Mouse (Mus musculus) kidney, postnatal 0 days (tissue): ENCODE results near the gene Kcng3. TPM values are rescaled to one million over a fixed set of nuclear protein-coding genes. Genes with fewer than 3 reads are reported as not detected.
A peak's percentile ranks its signal among the peaks of the same experiment; 100 is the strongest.

Experiments
- ATAC-seq: fragments of 200-750 bp; cut with Nextera tagmentation; replicated peaks from 2 replicates; pipeline ENCODE4 v1.8.0; 2017; ENCODE audit warnings: low read depth, moderate number of reproducible peaks, moderate TSS enrichment, moderate library complexity; ENCODE audit not compliant: low FRiP score
- DNase-seq: peaks from one replicate; pipeline ENCODE4 v3.0.0-alpha.2; 2016; ENCODE audit warnings: low spot score
- H3K27ac ChIP-seq: fragments of 300-500 bp; sonication (generic); 2 replicates; pipeline ENCODE4 v1.5.1; 2014; ENCODE audit warnings: mild to moderate bottlenecking
- H3K27me3 ChIP-seq: fragments of 300-500 bp; sonication (generic); 2 replicates; pipeline ENCODE4 v1.6.1; 2014; ENCODE audit warnings: low read length, mixed read lengths; ENCODE audit not compliant: insufficient read depth
- H3K36me3 ChIP-seq: fragments of 300-500 bp; sonication (generic); 2 replicates; pipeline ENCODE4 v1.6.1; 2014; ENCODE audit warnings: low read length, mixed read lengths; ENCODE audit not compliant: insufficient read depth
- H3K4me1 ChIP-seq: fragments of 300-500 bp; sonication (generic); replicated peaks from 2 replicates; pipeline ENCODE4 v1.6.1; 2014; ENCODE audit warnings: antibody characterized with exemption, low read length, mixed read lengths; ENCODE audit not compliant: insufficient read depth
- H3K4me2 ChIP-seq: fragments of 300-500 bp; sonication (generic); 2 replicates; pipeline ENCODE4 v1.6.1; 2014; ENCODE audit warnings: mild to moderate bottlenecking, low read length, moderate library complexity, mixed read lengths
- H3K4me3 ChIP-seq: fragments of 300-500 bp; sonication (generic); replicated peaks from 2 replicates; pipeline ENCODE4 v1.5.1; 2014; ENCODE audit warnings: low read depth, low read length
- H3K9ac ChIP-seq: fragments of 300-500 bp; sonication (generic); 2 replicates; pipeline ENCODE4 v1.6.1; 2014; ENCODE audit warnings: low read depth, low read length
- H3K9me3 ChIP-seq: fragments of 300-500 bp; sonication (generic); replicated peaks from 2 replicates; pipeline ENCODE4 v1.6.1; 2016; ENCODE audit warnings: low read length, inconsistent platforms, mixed read lengths
- CTCF ChIP-seq: IDR thresholded peaks from 2 replicates; pipeline ENCODE4 v1.5.1; 2016; ENCODE audit warnings: antibody characterized with exemption, low read depth, mild to moderate bottlenecking, moderate library complexity
- WGBS: fragments of 180-500 bp; shearing (Covaris S2); extraction: QIAGEN DNeasy Blood & Tissue Kit; methylation state at CpG from one replicate; pipeline ENCODE4 v1.1.7; 2014; 5-methylcytosine and 5-hydroxymethylcytosine counted together
- polyA plus RNA-seq: library from polyadenylated mRNA; unstranded; fragments of >200 nt; fragmentation: Nextera tagmentation; extraction: Ambion mirVana; gene quantifications from 2 replicates; pipeline ENCODE4 v1.2.1, GENCODE M21; 2015

Gene Kcng3
- polyA plus RNA-seq, 1 experiment from 2014 or later: 0.08 TPM

GRCm38 (mm10) chr17:83632653-83633570 is 1.2 kb upstream of the Kcng3 start:
- Histone ChIP-seq H3K4me3 (peak overlapping the region; percentile 58), H3K9me3 (no peaks in the 10 kb centered on the region), H3K36me3 (no peaks in the 10 kb centered on the region), H3K9ac (0 out of 2 replicates have a peak overlapping the region, but pooled peaks have one; percentile 44), H3K27me3 (peaks cover 35% of the 10 kb centered on the region), H3K4me2 (peak overlapping the region; percentile 93), H3K4me1 (peaks cover 18% of the 10 kb centered on the region), H3K27ac (no peak overlapping the region)
- DNase-seq (peak; percentile 93), ATAC-seq (no peak)
- WGBS: 1% methylated on average over 24 of the region's 24 CpGs
- TF ChIP-seq CTCF: peak; percentile 78

DNA sequence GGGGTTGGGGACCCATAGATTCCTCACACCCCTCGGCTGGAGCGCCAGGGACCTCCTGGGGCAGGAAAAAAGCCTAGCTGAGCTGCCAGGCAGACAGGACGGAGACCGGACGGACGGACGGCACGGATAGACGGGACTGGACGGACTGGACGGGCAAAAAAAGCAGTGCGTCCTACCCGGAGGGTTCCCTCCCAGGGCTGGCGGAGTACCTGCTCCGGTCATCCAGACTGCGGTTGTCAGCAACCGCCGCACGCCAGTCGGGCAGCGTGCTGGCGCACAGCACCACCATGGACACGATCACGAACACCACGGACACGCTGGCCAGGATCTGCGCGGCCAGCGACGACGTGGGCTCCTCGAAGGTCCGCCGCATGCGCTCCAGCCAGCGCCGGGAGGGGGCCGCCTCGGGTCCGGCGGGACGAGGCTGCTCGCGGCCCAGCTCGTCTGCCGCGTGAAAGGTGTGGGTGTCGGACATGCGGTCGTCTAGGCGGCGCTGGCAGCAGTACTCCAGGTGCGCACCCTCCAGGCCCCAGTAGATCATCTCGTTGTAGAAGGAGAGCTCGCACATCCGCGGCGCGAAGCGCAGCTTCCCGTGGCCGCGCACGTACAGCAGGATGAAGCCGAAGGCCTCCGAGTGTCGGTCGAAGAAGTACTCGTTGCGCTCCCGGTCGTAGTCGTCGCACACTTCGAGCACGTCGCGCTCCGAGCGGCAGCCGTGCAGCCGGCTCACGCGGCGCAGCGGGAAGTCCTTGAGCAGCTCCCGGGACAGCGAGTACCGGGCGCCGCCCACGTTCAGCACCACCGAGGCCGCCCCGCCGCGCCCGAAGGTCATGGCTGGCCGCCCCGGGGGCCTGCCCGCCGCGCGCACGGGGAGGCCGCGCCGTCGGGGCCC is 662 bp downstream of the Kcng3 start:
- Histone ChIP-seq H3K9ac (peak overlapping the region; percentile 44; the same call in 1 of the 2 replicates), H3K4me1 (peaks cover 18% of the 10 kb centered on the region), H3K27ac (no peak overlapping the region), H3K9me3 (no peaks in the 10 kb centered on the region), H3K36me3 (no peaks in the 10 kb centered on the region), H3K27me3 (peaks cover 40% of the 10 kb centered on the region), H3K4me3 (peak overlapping the region; percentile 58), H3K4me2 (peak overlapping the region; percentile 93)
- no peak for TF ChIP-seq CTCF
- 1% methylated on average over 95 of the region's 109 CpGs for WGBS
- peak; percentile 49 for DNase-seq
- ATAC-seq: peak; percentile 51

DNA sequence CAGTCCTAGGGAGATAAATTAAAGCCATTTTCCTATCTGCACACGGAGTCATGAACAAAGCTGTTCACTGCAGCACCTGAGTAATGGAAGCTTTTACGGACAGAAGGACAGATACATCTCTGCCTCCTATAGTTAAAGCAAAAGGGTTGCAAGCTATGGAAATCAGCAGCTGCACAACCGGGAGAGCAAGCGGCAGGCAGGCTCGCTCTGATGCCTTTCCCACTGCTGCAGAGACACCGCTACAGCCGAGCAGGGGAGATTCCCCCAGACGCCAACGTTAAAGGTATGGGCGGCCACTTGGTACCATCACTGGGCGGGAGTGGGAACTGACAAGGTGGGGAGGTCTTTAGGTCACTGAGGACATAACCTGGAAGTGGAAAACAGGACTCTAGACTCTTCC is 17.8 kb downstream of the Kcng3 start:
- Histone ChIP-seq H3K36me3 (no peaks in the 10 kb centered on the region), H3K4me1 (no peaks in the 10 kb centered on the region), H3K27ac (no peak overlapping the region), H3K9ac (no peak overlapping the region), H3K4me2 (peak overlapping the region; percentile 34), H3K4me3 (no peak overlapping the region), H3K27me3 (no peaks in the 10 kb centered on the region), H3K9me3 (no peaks in the 10 kb centered on the region)
- DNase-seq (peak; percentile 29), ATAC-seq (no peak)
- no peak for TF ChIP-seq CTCF
- WGBS: 24% methylated on average over 11 of the region's 11 CpGs

DNA sequence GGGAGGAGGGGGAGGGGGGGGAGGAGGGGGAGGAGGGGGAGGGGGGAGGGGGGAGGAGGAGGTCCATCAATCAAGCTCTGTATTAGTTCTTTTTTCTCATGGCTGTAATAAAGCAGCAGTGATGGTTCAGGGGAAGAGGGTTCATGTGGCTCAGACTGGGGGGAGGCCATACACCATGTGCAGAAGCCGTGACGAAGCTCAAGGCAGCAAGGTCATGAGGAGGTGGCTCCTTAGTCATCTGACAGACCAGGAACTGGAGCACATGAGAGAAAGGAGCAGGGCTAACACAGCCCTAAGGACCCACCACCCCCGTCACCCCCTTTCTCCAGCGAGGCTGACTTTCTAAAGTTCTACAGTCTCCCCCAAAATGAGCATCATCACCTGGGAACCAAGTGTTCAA is 22.2 kb downstream of the Kcng3 start:
- Histone ChIP-seq H3K9me3 (no peaks in the 10 kb centered on the region), H3K36me3 (no peaks in the 10 kb centered on the region), H3K4me1 (no peaks in the 10 kb centered on the region), H3K27me3 (no peaks in the 10 kb centered on the region), H3K9ac (no peak overlapping the region), H3K4me3 (no peak overlapping the region), H3K27ac (no peak overlapping the region), H3K4me2 (no peak overlapping the region)
- WGBS: 59% methylated on average over 4 of the region's 4 CpGs
- peak; percentile 43 for ATAC-seq
- TF ChIP-seq CTCF: no peak
- no peak for DNase-seq

GRCm38 (mm10) chr17:83600976-83601375 is 30.7 kb downstream of the Kcng3 start:
- WGBS: 87% methylated on average over 12 of the region's 12 CpGs
- H3K4me2 ChIP-seq: no peak overlapping the region
- no peak for TF ChIP-seq CTCF
- no peak overlapping the region for H3K27ac ChIP-seq
- H3K27me3 ChIP-seq: no peaks in the 10 kb centered on the region
- H3K4me1 ChIP-seq: no peaks in the 10 kb centered on the region
- no peak for DNase-seq
- H3K4me3 ChIP-seq: no peak overlapping the region
- no peaks in the 10 kb centered on the region for H3K36me3 ChIP-seq
- no peak overlapping the region for H3K9ac ChIP-seq
- no peak for ATAC-seq
- H3K9me3 ChIP-seq: no peaks in the 10 kb centered on the region

DNA sequence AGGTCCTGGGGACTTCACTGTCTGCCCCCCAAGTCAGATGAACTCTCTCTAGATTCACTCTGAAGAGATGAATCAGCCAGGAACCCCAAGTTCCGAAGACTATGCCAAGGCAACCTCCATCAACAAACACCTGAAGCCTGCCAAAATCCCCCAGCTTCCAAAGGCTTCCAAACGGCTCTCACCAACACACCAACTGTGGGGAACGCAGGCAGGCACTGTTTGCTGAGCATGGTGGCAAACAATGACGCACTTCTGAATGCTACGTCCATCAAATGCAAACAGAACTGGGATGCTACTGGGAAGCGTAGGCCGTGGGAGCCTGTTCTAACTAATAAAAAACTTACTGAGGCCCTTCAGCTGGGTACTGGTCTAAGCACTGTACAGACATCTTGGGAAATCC is 35.7 kb downstream of the Kcng3 start:
- H3K27ac ChIP-seq: no peak overlapping the region
- no peaks in the 10 kb centered on the region for H3K27me3 ChIP-seq
- 94% methylated on average over 7 of the region's 7 CpGs for WGBS
- ATAC-seq (no peak), DNase-seq (no peak)
- H3K9ac ChIP-seq: no peak overlapping the region
- no peaks in the 10 kb centered on the region for H3K36me3 ChIP-seq
- no peak overlapping the region for H3K4me3 ChIP-seq
- no peak for TF ChIP-seq CTCF
- no peak overlapping the region for H3K4me2 ChIP-seq
- H3K9me3 ChIP-seq: no peaks in the 10 kb centered on the region
- no peaks in the 10 kb centered on the region for H3K4me1 ChIP-seq
